Mouse (Mus musculus): ENCODE data around the gene Rasl10b.

DNA sequence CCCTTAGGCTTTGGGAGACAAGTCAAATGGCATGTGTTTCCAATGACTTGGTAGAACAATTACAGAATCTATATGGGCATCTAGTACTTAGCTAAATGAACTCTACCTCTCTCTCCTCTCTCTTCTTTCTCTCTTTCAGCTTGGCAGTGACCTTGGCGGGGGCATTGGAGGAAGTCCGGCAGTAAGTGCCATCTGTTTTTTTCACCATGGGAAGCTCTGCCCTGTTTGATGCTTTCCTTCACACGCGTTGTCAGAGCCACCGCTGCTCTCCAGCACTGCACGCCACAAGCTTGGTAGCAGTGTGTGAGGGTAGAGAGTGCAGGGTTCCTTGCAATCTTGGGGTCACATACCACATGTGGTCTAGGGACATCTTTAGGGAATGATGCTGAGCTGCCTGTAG lies 44.3 kb upstream of the Rasl10b start:
- no peak for TF ChIP-seq CTCF (IDR thresholded peaks at IDR 0.05; ENCODE audit: borderline replicate concordance, extremely low read depth, insufficient read depth, insufficient read length)
- TF ChIP-seq POLR2A (IDR thresholded peaks at IDR 0.05; ENCODE audit: borderline replicate concordance, extremely low read depth, insufficient read depth, insufficient read length, poor library complexity, severe bottlenecking) = no peak

Data from brain, embryonic 14.5 days (tissue).